Mouse (Mus musculus): Measurements from ENCODE around the gene Slc24a4. TPM values are rescaled to one million over a fixed set of nuclear protein-coding genes. Genes with fewer than 3 reads are reported as not detected.

The Slc24a4 gene
- polyA plus RNA-seq, 1 experiment from 2014 or later, result 0.88 TPM

- no peak overlapping the region for H3K4me3 ChIP-seq
- no peaks in the 10 kb centered on the region for H3K9me3 ChIP-seq
- no peak overlapping the region for H3K27ac ChIP-seq (replicated peaks)
- no peaks in the 10 kb centered on the region for H3K4me1 ChIP-seq
- 90% methylated on average over 11 of the region's 11 CpGs for WGBS
- H3K4me2 ChIP-seq (replicated peaks), result no peak overlapping the region
- no peak overlapping the region for H3K9ac ChIP-seq (replicated peaks)
- no peak for ATAC-seq (ENCODE audit: low FRiP score, low read depth)
- no peaks in the 10 kb centered on the region for H3K27me3 ChIP-seq
- no peaks in the 10 kb centered on the region for H3K36me3 ChIP-seq
Measured at GRCm38 (mm10) chr12:102172746-102173145, 44.2 kb downstream of the Slc24a4 start.

- 84% methylated on average over 5 of the region's 5 CpGs for WGBS
- ATAC-seq (ENCODE audit: low FRiP score, low read depth), result no peak
Measured at GRCm38 (mm10) chr12:102173345-102173744, 44.8 kb downstream of the Slc24a4 start.

GRCm38 (mm10) chr12:102180371-102181074 is 52.0 kb downstream of the Slc24a4 start:
- no peak overlapping the region for H3K9ac ChIP-seq (replicated peaks)
- no peak overlapping the region for H3K4me2 ChIP-seq (replicated peaks)
- H3K36me3 ChIP-seq, result no peaks in the 10 kb centered on the region
- H3K4me3 ChIP-seq, result no peak overlapping the region
- H3K4me1 ChIP-seq, result no peaks in the 10 kb centered on the region
- no peak for ATAC-seq (ENCODE audit: low FRiP score, low read depth)
- no peaks in the 10 kb centered on the region for H3K27me3 ChIP-seq
- H3K9me3 ChIP-seq, result no peaks in the 10 kb centered on the region
- WGBS, result 85% methylated on average over 18 of the region's 18 CpGs
- no peak overlapping the region for H3K27ac ChIP-seq (replicated peaks)

More at GRCm38 (mm10) chr12:102173345-102173744, 44.8 kb downstream of the Slc24a4 start:
- H3K36me3 ChIP-seq, result no peaks in the 10 kb centered on the region
- H3K4me1 ChIP-seq, result no peaks in the 10 kb centered on the region
- no peak overlapping the region for H3K9ac ChIP-seq (replicated peaks)
- H3K27ac ChIP-seq (replicated peaks), result no peak overlapping the region
- no peak overlapping the region for H3K4me2 ChIP-seq (replicated peaks)
- no peaks in the 10 kb centered on the region for H3K27me3 ChIP-seq
- H3K9me3 ChIP-seq, result no peaks in the 10 kb centered on the region
- no peak overlapping the region for H3K4me3 ChIP-seq

DNA sequence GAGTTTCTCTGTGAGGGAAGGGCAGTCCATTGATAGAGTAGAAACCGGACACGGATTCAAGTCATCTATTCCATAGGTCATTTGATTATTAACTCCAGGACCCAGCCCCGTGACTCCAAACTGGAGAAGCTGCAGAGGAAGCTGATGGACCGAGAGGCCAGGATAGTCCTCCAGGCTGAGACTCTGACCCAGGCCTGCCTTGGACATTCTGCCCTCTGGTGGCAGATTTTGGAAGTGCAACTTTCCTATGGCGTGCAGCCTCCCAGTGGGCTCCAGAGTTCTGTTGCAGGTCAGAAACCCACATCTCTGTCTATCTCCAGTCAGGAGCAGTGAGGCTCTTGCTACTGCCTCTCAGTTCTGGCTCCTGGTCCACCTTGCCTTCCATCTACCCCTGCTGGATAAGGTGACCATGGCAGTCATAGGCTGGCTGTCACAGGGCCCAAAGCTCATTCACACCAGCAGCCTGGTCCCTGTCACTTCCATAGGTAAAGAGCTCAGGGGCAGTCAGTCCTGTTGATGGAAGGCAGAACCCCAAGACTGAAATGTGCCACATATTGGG is 53.3 kb downstream of the Slc24a4 start:
- no peak overlapping the region for H3K27ac ChIP-seq (replicated peaks)
- H3K36me3 ChIP-seq, result no peaks in the 10 kb centered on the region
- no peak overlapping the region for H3K9ac ChIP-seq (replicated peaks)
- H3K4me1 ChIP-seq, result no peaks in the 10 kb centered on the region
- WGBS, result 44% methylated on average over 5 of the region's 5 CpGs
- no peak overlapping the region for H3K4me3 ChIP-seq
- ATAC-seq (ENCODE audit: low FRiP score, low read depth), result peak; percentile 41
- H3K9me3 ChIP-seq, result no peaks in the 10 kb centered on the region
- H3K4me2 ChIP-seq (replicated peaks), result no peak overlapping the region
- no peaks in the 10 kb centered on the region for H3K27me3 ChIP-seq

GRCm38 (mm10) chr12:102182621-102183020 is 54.1 kb downstream of the Slc24a4 start:
- WGBS, result 81% methylated on average over 6 of the region's 6 CpGs

GRCm38 (mm10) chr12:102183201-102183600 is 54.7 kb downstream of the Slc24a4 start:
- no peak overlapping the region for H3K4me3 ChIP-seq
- no peaks in the 10 kb centered on the region for H3K36me3 ChIP-seq
- ATAC-seq (ENCODE audit: low FRiP score, low read depth), result peak; percentile 45; the same call in 1 of the 2 replicates
- H3K27ac ChIP-seq (replicated peaks), result no peak overlapping the region
- H3K9ac ChIP-seq (replicated peaks), result no peak overlapping the region
- peaks cover 9% of the 10 kb centered on the region; the same call in 1 of the 2 replicates for H3K9me3 ChIP-seq
- 56% methylated on average over 9 of the region's 9 CpGs for whole genome bisulfite sequencing
- no peaks in the 10 kb centered on the region for H3K4me1 ChIP-seq
- no peaks in the 10 kb centered on the region for H3K27me3 ChIP-seq
- H3K4me2 ChIP-seq (replicated peaks), result no peak overlapping the region

More at GRCm38 (mm10) chr12:102182621-102183020, 54.1 kb downstream of the Slc24a4 start:
- Histone ChIP-seq H3K36me3 (no peaks in the 10 kb centered on the region), H3K4me1 (no peaks in the 10 kb centered on the region), H3K9ac (replicated peaks) (no peak overlapping the region), H3K4me2 (replicated peaks) (no peak overlapping the region), H3K27me3 (no peaks in the 10 kb centered on the region), H3K9me3 (0 out of 2 replicates have a peak, but pooled peaks cover 4% of the 10 kb centered on the region), H3K4me3 (no peak overlapping the region), H3K27ac (replicated peaks) (no peak overlapping the region)
- no peak; the same call in 1 of the 2 replicates for ATAC-seq (ENCODE audit: low FRiP score, low read depth)

GRCm38 (mm10) chr12:102190820-102191219 is 62.3 kb downstream of the Slc24a4 start:
- Histone ChIP-seq H3K36me3 (no peaks in the 10 kb centered on the region), H3K4me3 (no peak overlapping the region), H3K4me1 (no peaks in the 10 kb centered on the region), H3K9me3 (peaks cover 14% of the 10 kb centered on the region; the same call in 1 of the 2 replicates), H3K27ac (replicated peaks) (no peak overlapping the region), H3K4me2 (replicated peaks) (no peak overlapping the region), H3K27me3 (no peaks in the 10 kb centered on the region), H3K9ac (replicated peaks) (no peak overlapping the region)
- ATAC-seq (ENCODE audit: low FRiP score, low read depth), result no peak
- 85% methylated on average over 11 of the region's 11 CpGs for WGBS

GRCm38 (mm10) chr12:102201516-102201915 is 73.0 kb downstream of the Slc24a4 start:
- Histone ChIP-seq H3K4me3 (no peak overlapping the region), H3K36me3 (no peaks in the 10 kb centered on the region), H3K9ac (replicated peaks) (no peak overlapping the region), H3K27me3 (no peaks in the 10 kb centered on the region), H3K9me3 (no peaks in the 10 kb centered on the region), H3K4me2 (replicated peaks) (no peak overlapping the region), H3K27ac (replicated peaks) (no peak overlapping the region), H3K4me1 (peaks cover 26% of the 10 kb centered on the region)
- peak; percentile 66; the same call in 1 of the 2 replicates for ATAC-seq (ENCODE audit: low FRiP score, low read depth)
- WGBS, result 44% methylated on average over 4 of the region's 4 CpGs

- H3K27me3 ChIP-seq, result no peaks in the 10 kb centered on the region
- no peak overlapping the region for H3K9ac ChIP-seq (replicated peaks)
- WGBS, result 61% methylated on average over 9 of the region's 9 CpGs
- peaks cover 26% of the 10 kb centered on the region for H3K4me1 ChIP-seq
- no peak overlapping the region for H3K4me3 ChIP-seq
- H3K9me3 ChIP-seq, result no peaks in the 10 kb centered on the region
- no peak overlapping the region for H3K4me2 ChIP-seq (replicated peaks)
- H3K36me3 ChIP-seq, result no peaks in the 10 kb centered on the region
- no peak overlapping the region for H3K27ac ChIP-seq (replicated peaks)
- 0 out of 2 replicates have a peak, but pooled peaks have one; percentile 45 for ATAC-seq (ENCODE audit: low FRiP score, low read depth)
Measured at GRCm38 (mm10) chr12:102202901-102203300, 74.4 kb downstream of the Slc24a4 start.

- no peak overlapping the region for H3K4me3 ChIP-seq
- WGBS, result 65% methylated on average over 1 of the region's 1 CpGs
- no peaks in the 10 kb centered on the region for H3K27me3 ChIP-seq
- no peak overlapping the region for H3K9ac ChIP-seq (replicated peaks)
- peaks cover 12% of the 10 kb centered on the region for H3K4me1 ChIP-seq
- no peaks in the 10 kb centered on the region for H3K36me3 ChIP-seq
- ATAC-seq (ENCODE audit: low FRiP score, low read depth), result no peak
- H3K4me2 ChIP-seq (replicated peaks), result no peak overlapping the region
- no peaks in the 10 kb centered on the region for H3K9me3 ChIP-seq
- H3K27ac ChIP-seq (replicated peaks), result no peak overlapping the region
Measured at GRCm38 (mm10) chr12:102206471-102206870, 77.9 kb downstream of the Slc24a4 start.

DNA sequence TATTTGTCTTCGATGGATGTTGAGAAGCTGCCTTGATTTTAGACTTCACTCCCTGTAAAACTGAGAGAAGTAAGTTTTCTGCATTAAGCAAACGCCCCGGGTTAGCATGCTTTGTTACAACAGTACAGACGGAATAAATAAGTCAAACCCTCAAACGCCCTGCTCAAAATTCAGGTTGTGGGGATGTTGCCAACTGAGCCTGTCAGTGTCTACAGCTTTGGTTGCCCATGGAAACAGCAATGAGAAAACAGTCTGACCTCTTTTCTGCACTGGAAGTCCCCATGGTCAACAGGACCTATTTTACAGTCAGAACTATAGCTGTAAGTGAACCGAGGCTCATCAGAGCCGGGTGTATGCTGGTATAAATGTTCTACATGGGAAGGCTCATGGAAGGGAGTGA is 78.7 kb downstream of the Slc24a4 start:
- Histone ChIP-seq H3K4me2 (replicated peaks) (no peak overlapping the region), H3K4me1 (peaks cover 7% of the 10 kb centered on the region; the same call in 1 of the 2 replicates), H3K4me3 (no peak overlapping the region), H3K9me3 (no peaks in the 10 kb centered on the region), H3K27ac (replicated peaks) (no peak overlapping the region), H3K9ac (replicated peaks) (no peak overlapping the region), H3K27me3 (no peaks in the 10 kb centered on the region), H3K36me3 (no peaks in the 10 kb centered on the region)
- WGBS, result 86% methylated on average over 7 of the region's 7 CpGs
- ATAC-seq (ENCODE audit: low FRiP score, low read depth), result no peak

GRCm38 (mm10) chr12:102210801-102211200 is 82.3 kb downstream of the Slc24a4 start:
- WGBS, result 84% methylated on average over 2 of the region's 2 CpGs
- Histone ChIP-seq H3K9ac (replicated peaks) (no peak overlapping the region), H3K4me1 (no peaks in the 10 kb centered on the region), H3K36me3 (no peaks in the 10 kb centered on the region), H3K4me3 (no peak overlapping the region), H3K27ac (replicated peaks) (no peak overlapping the region), H3K27me3 (no peaks in the 10 kb centered on the region), H3K4me2 (replicated peaks) (no peak overlapping the region), H3K9me3 (no peaks in the 10 kb centered on the region)
- ATAC-seq (ENCODE audit: low FRiP score, low read depth), result no peak

Measured in midbrain, embryonic 12.5 days (tissue).